Mouse (Mus musculus) liver, adult 10 weeks (tissue): ENCODE data around the gene Atp11c. TPM values are rescaled to one million over a fixed set of nuclear protein-coding genes. Genes with fewer than 3 reads are reported as not detected.

ENCODE experiments used
- polyA plus RNA-seq: library from polyadenylated mRNA; stranded (reverse); fragments of 350-450 nt; fragmentation: Illumina TruSeq; extraction: RNeasy Lipid Tissue Mini Kit (QIAGEN cat#74804); gene quantifications from one replicate; pipeline ENCODE4 v1.2.3, GENCODE M21; 2014; ENCODE audit warnings: low read depth, low replicate concordance

Atp11c gene
- polyA plus RNA-seq: 257 TPM

GRCm38 (mm10) chrX:60592598-60592997 is at the start of gene Atp11c:
Gene Atp11c (minus strand): TSS chrX:60592698.

GRCm38 (mm10) chrX:60539149-60539548 is 53.3 kb downstream of the Atp11c start, which contains the start of gene Gm7073:
Gene Gm7073 (minus strand): TSS chrX:60539249.

DNA sequence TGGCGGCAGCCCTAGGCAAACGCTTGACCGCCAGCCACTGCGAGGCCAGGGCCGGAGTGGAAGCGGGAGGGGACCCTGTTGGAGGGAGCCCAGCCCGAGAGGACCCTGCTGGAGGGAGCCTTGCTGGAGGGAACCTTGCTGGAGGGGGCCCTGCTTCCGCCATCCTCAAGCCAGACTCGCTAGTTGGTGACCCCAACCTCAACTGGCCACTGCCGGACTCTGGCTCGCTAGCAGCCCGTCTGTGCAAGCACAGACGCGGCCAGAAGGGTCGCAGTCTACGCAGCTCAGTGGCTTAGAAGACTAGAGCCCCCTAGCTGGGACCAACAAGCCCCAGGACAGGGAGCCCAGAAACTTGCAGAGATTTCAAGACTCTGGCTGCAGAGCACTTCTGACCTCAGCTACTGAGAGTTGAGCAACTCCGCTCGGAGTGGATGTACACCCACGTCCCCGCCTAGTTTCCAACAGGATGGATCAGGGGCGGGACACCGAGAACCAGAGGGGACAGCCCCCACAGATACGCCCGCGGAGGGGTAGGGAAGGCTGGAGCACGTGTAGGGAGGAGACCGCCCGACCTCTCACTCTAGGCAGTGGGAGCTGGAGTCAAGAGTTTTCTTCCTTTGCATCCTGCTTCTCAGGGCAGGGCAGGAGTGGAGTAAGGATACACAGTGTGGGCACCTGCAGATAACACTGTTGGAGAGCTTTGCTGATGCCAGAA is 413.6 kb downstream of the Atp11c start, which contains the start of gene Mcf2:
Gene Mcf2, minus strand, starts transcription at position 346 of the 715 bp plus-strand sequence.

Other genes starting within 250 kb of the Atp11c start
- gene Gm7073, start 53.4 kb downstream of the Atp11c start, polyA plus RNA-seq: not detected